Mouse (Mus musculus) midbrain, postnatal 0 days (tissue): ENCODE data around the gene Grm8. TPM values are rescaled to one million over a fixed set of nuclear protein-coding genes. Genes with fewer than 3 reads are reported as not detected.
A peak's percentile ranks its signal among the peaks of the same experiment; 100 is the strongest.

Experiments
- ATAC-seq: fragments of 200-750 bp; cut with Nextera tagmentation; 2 replicates; pipeline ENCODE4 v1.8.0; 2017; ENCODE audit warnings: moderate number of reproducible peaks, mild to moderate bottlenecking, moderate TSS enrichment, moderate library complexity; ENCODE audit not compliant: low FRiP score
- DNase-seq: peaks from one replicate; pipeline ENCODE4 v3.0.0-alpha.2; 2015; ENCODE audit warnings: low spot score
- H3K27ac ChIP-seq: fragments of 300-500 bp; sonication (generic); 2 replicates; pipeline ENCODE4 v1.5.1; 2014; ENCODE audit warnings: low read depth, mild to moderate bottlenecking, low read length, mixed read lengths
- H3K27me3 ChIP-seq: fragments of 300-500 bp; sonication (generic); 2 replicates; pipeline ENCODE4 v1.6.1; 2014; ENCODE audit warnings: low read length, control low read depth, mixed read lengths; ENCODE audit not compliant: insufficient read depth
- H3K36me3 ChIP-seq: fragments of 300-500 bp; sonication (generic); 2 replicates; pipeline ENCODE4 v1.6.1; 2014; ENCODE audit warnings: low read length, control low read depth, mixed read lengths; ENCODE audit not compliant: insufficient read depth
- H3K4me1 ChIP-seq: fragments of 300-500 bp; sonication (generic); 2 replicates; pipeline ENCODE4 v1.6.1; 2014; ENCODE audit warnings: mild to moderate bottlenecking, control low read depth, antibody characterized with exemption, low read length, mixed read lengths; ENCODE audit not compliant: insufficient read depth
- H3K4me2 ChIP-seq: fragments of 300-500 bp; sonication (generic); 2 replicates; pipeline ENCODE4 v1.6.1; 2014; ENCODE audit warnings: low read depth, mild to moderate bottlenecking, low read length, mixed read lengths; ENCODE audit not compliant: poor library complexity, severe bottlenecking
- H3K4me3 ChIP-seq: fragments of 300-500 bp; sonication (generic); 2 replicates; pipeline ENCODE4 v1.5.1; 2014; ENCODE audit warnings: low read depth, mild to moderate bottlenecking, low read length, moderate library complexity
- H3K9ac ChIP-seq: fragments of 300-500 bp; sonication (generic); replicated peaks from 2 replicates; pipeline ENCODE4 v1.6.1; 2014; ENCODE audit warnings: mild to moderate bottlenecking, low read length, moderate library complexity, mixed read lengths; ENCODE audit not compliant: poor library complexity, severe bottlenecking
- H3K9me3 ChIP-seq: fragments of 300-500 bp; sonication (generic); 2 replicates; pipeline ENCODE4 v1.6.1; 2016; ENCODE audit warnings: low read length, control low read depth
- CTCF ChIP-seq: IDR thresholded peaks from 2 replicates; pipeline ENCODE4 v1.5.1; 2016; ENCODE audit warnings: antibody characterized with exemption, mild to moderate bottlenecking
- WGBS: fragments of 180-500 bp; shearing (Covaris S2); extraction: QIAGEN DNeasy Blood & Tissue Kit; methylation state at CpG from one replicate; pipeline ENCODE4 v1.1.7; 2014; 5-methylcytosine and 5-hydroxymethylcytosine counted together
- polyA plus RNA-seq: library from polyadenylated mRNA; unstranded; fragments of >200 nt; fragmentation: Nextera tagmentation; extraction: Ambion mirVana; gene quantifications from 2 replicates; pipeline ENCODE4 v1.2.1, GENCODE M21; 2015
- total RNA-seq: library from RNA; depleted of rRNA; stranded (reverse); fragments of >200 nt; gene quantifications from 2 replicates; pipeline ENCODE4 v1.2.3, GENCODE M21; 2014

Grm8 gene
- total and polyA plus RNA-seq, 2 experiments from 2014 or later = 17.4 to 25.8 TPM

GRCm38 (mm10) chr6:27657520-27657919 lies 477.5 kb downstream of the Grm8 start:
- no peaks in the 10 kb centered on the region for H3K27me3 ChIP-seq
- no peaks in the 10 kb centered on the region for H3K9me3 ChIP-seq
- no peak overlapping the region for H3K4me2 ChIP-seq
- peak; percentile 61 for DNase-seq
- TF ChIP-seq CTCF = peak; percentile 77
- ATAC-seq = no peak
- no peaks in the 10 kb centered on the region for H3K4me1 ChIP-seq
- no peak overlapping the region for H3K27ac ChIP-seq
- no peak overlapping the region for H3K9ac ChIP-seq
- H3K36me3 ChIP-seq = no peaks in the 10 kb centered on the region
- WGBS = 56% methylated on average over 1 of the region's 1 CpGs
- H3K4me3 ChIP-seq = no peak overlapping the region

- no peaks in the 10 kb centered on the region for H3K36me3 ChIP-seq
- no peak for TF ChIP-seq CTCF
- H3K9ac ChIP-seq = no peak overlapping the region
- no peak overlapping the region for H3K4me3 ChIP-seq
- H3K27me3 ChIP-seq = no peaks in the 10 kb centered on the region
- 54% methylated on average over 1 of the region's 1 CpGs for WGBS
- H3K4me1 ChIP-seq = no peaks in the 10 kb centered on the region
- ATAC-seq (no peak), DNase-seq (no peak)
- no peak overlapping the region for H3K4me2 ChIP-seq
- no peak overlapping the region for H3K27ac ChIP-seq
- H3K9me3 ChIP-seq = no peaks in the 10 kb centered on the region
These were observed 488.5 kb downstream of the Grm8 start for GRCm38 (mm10) chr6:27646503-27646902.

- Histone ChIP-seq H3K4me1 (no peaks in the 10 kb centered on the region), H3K9me3 (no peaks in the 10 kb centered on the region), H3K9ac (no peak overlapping the region), H3K27me3 (no peaks in the 10 kb centered on the region), H3K27ac (no peak overlapping the region), H3K4me3 (no peak overlapping the region), H3K36me3 (no peaks in the 10 kb centered on the region), H3K4me2 (no peak overlapping the region)
- WGBS = 62% methylated on average over 5 of the region's 5 CpGs
- ATAC-seq = no peak
- no peak for DNase-seq
- TF ChIP-seq CTCF = no peak
These were observed 489.9 kb downstream of the Grm8 start for GRCm38 (mm10) chr6:27645054-27645453.

GRCm38 (mm10) chr6:27635898-27636297 lies 499.1 kb downstream of the Grm8 start:
- no peak overlapping the region for H3K9ac ChIP-seq
- H3K27me3 ChIP-seq = no peaks in the 10 kb centered on the region
- H3K9me3 ChIP-seq = no peaks in the 10 kb centered on the region
- DNase-seq (no peak), ATAC-seq (no peak; the same call in 1 of the 2 replicates)
- no peaks in the 10 kb centered on the region for H3K36me3 ChIP-seq
- no peaks in the 10 kb centered on the region for H3K4me1 ChIP-seq
- no peak overlapping the region for H3K4me2 ChIP-seq
- no peak for TF ChIP-seq CTCF
- H3K27ac ChIP-seq = no peak overlapping the region
- no peak overlapping the region for H3K4me3 ChIP-seq
- WGBS = 69% methylated on average over 3 of the region's 3 CpGs

GRCm38 (mm10) chr6:27617472-27617871 lies 517.5 kb downstream of the Grm8 start:
- no peak overlapping the region for H3K4me3 ChIP-seq
- no peak overlapping the region for H3K9ac ChIP-seq
- H3K36me3 ChIP-seq = no peaks in the 10 kb centered on the region
- ATAC-seq = no peak
- DNase-seq = peak; percentile 22
- H3K9me3 ChIP-seq = no peaks in the 10 kb centered on the region
- WGBS = 51% methylated on average over 4 of the region's 4 CpGs
- no peaks in the 10 kb centered on the region for H3K4me1 ChIP-seq
- H3K27ac ChIP-seq = no peak overlapping the region
- no peaks in the 10 kb centered on the region for H3K27me3 ChIP-seq
- no peak overlapping the region for H3K4me2 ChIP-seq
- no peak for TF ChIP-seq CTCF

GRCm38 (mm10) chr6:27580485-27580884 lies 554.5 kb downstream of the Grm8 start:
- WGBS = 69% methylated on average over 2 of the region's 2 CpGs
- no peak overlapping the region for H3K4me3 ChIP-seq
- ATAC-seq (no peak), DNase-seq (no peak)
- H3K36me3 ChIP-seq = no peaks in the 10 kb centered on the region
- H3K27me3 ChIP-seq = no peaks in the 10 kb centered on the region
- no peak overlapping the region for H3K27ac ChIP-seq
- H3K4me1 ChIP-seq = no peaks in the 10 kb centered on the region
- no peak for TF ChIP-seq CTCF
- H3K9me3 ChIP-seq = no peaks in the 10 kb centered on the region
- no peak overlapping the region for H3K4me2 ChIP-seq
- H3K9ac ChIP-seq = no peak overlapping the region

GRCm38 (mm10) chr6:27545516-27545915 lies 589.5 kb downstream of the Grm8 start:
- ATAC-seq (no peak), DNase-seq (no peak)
- Histone ChIP-seq H3K4me1 (no peaks in the 10 kb centered on the region), H3K27ac (no peak overlapping the region), H3K9me3 (no peaks in the 10 kb centered on the region), H3K4me2 (no peak overlapping the region), H3K4me3 (no peak overlapping the region), H3K27me3 (no peaks in the 10 kb centered on the region), H3K36me3 (no peaks in the 10 kb centered on the region), H3K9ac (no peak overlapping the region)
- 49% methylated on average over 6 of the region's 6 CpGs for WGBS
- no peak for TF ChIP-seq CTCF
